Mouse (Mus musculus) cerebral cortex, adult 2 months (tissue): Measurements from ENCODE around the gene Fto.

Experiments
- WGBS: fragments of 180-500 bp; shearing (Covaris S2); methylation state at CpG from one replicate; pipeline ENCODE4 v1.1.7; 2018; 5-methylcytosine and 5-hydroxymethylcytosine counted together

The Fto gene

DNA sequence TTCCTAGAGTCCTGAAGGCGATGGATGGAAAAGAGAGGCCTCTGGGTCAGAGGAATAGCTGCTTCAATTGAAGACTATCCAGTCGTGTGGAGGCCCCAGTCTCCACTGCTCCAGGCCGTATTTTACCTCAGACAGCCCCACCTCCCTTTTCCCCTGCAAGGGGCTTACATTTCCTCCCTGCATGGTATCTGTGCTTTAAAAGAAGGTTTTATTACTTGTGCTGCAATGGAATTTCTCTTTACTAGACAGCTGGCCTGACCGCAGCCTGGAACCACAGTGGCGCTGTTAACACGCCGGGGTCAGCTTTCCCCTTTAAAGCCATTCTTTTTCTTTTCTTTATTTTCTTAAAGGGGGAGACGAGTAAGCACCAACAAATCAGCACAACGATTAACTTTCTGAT, 300.3 kb downstream of the Fto start:
- 88% methylated on average over 9 of the region's 9 CpGs for WGBS

DNA sequence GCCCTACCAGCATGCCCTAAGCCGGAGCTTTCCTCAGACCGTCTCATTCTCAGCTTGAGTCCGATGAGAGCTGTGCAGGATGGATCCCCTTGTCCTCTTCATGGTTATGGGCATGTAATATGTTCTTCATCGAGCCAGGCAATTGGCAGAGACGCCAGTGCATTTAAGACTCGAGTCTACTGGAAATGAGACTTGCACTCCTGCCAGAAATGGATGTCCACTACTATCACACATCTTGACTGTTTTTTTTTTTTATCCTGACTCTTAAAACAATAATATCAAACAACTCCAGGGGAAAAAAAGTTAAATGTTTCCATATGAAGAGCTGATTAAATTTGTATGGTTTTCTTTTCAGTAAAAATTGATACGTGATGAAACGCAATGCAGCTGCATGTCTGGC, 301.9 kb downstream of the Fto start:
- 87% methylated on average over 8 of the region's 8 CpGs for WGBS

DNA sequence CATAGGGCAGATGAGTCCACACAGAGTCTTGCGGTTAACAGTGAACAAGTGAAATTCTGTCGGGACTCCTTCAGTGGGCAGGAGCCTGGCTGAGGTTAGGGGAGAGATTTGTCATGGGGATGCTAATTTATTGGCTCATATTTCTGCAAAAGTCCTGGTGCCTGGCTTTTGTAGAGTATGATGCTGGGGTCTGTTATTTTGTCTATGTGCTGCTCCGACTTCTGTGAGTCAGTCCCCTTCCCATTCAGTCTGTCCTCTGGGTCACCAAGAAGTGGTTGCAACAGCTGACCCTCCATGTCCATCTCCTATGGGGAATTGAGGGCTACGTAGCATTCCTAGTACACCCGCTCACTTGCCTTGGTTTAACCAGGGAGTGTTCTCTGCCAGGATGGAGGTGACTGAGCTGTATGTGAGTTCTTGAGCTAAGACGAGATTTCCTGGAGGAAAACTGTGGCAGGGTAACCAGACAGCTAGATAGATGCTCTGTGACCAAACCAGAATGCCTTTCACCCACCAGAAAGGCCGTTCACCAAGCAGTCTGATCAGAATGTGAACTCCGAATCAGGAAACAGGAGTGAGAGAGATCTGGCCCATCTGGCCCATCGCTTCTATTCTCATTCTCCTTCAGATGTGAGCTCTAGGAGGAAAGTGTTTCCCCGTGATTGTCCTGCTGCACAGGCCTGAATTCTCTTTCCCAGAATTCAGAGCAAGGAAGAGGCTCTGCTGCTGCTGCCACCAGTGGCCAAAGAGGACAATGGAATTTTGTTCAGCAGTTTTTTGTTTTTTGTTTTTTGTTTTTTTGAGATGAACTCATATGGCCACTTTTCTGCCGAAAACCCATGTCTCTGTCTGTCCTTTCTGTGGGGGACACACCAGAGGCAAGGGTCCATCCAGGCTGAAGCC, 302.7 kb downstream of the Fto start:
- 75% methylated on average over 11 of the region's 11 CpGs for WGBS

DNA sequence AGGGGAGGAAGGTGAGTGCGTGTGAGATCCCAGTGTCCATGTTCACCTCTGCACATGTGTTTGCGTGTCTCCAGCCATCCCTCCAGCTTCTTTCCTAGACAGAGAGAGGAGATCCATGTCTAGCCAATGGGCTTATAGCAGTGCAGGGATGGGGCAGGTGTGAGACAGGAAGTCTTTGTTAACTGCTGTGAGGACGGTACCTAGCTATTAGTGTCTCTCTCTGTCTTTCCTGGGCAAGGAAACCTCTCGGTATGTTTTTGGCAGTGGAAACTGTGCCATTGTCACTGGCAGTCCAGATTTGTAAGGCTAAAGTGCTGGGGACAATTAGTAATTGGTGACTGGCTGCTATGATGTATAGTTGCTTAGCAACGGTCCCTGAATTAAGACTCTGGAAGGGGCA, 304.4 kb downstream of the Fto start:
- 73% methylated on average over 5 of the region's 5 CpGs for WGBS

DNA sequence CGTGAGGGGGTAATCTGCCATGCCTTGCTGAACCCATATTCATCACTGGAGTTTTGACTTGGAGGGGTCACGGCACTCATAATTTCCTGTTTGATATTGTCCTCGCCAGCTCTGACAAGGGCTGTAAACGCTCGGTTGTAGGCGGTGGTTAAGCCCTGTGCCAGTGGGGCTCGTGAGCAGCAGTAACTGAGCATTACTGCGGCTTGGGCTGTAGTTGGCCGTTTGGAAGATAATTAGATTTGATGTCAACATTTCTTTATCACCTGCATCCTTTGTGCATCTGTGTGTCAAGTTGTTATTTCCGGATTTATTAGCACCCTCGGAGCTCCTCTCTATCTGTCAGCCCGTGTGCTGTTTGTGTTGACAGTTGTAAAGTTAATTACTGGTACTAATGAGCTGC, 309.4 kb downstream of the Fto start:
- 76% methylated on average over 12 of the region's 12 CpGs for WGBS

DNA sequence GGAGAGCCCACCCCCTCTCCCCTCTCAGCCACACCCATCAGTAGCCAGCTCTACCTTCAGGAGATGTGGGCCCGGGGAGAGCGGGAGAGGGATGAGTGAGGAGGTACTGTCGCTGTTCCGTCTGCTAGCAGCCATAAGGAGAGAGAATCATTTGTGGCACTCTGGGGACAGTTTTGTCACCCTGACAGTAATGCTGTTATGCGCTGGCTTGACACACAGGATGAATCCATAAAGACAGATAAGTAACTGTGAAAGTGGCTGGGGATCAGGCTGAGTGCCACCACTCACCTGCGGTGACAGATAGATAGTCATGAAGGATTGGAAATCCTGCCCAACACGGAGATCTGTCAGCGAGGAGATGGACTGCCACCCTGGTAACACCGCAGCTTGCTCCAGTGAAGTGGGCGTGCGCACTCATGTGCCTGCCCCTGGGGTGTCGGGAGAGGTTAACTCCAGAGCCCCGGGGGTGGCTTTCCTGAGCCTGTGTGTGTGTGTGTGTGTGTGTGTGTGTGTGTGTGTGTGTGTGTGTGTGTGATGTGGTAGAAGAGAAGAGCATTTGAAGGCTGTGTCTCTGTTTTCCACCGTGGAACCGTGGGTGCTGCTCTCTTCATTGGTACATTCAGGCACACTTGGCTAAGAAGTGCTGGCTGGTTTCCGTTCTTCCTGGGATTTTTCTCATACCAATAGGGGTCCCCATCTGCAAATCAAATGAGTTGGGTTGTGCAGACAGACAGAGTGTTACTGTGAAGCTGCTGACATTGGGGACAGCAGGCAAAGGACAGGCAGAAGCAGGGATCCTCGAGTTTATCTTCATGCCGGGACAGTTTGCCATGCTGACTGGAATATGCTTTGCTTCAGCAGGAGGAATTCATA, 312.6 kb downstream of the Fto start:
- 42% methylated on average over 18 of the region's 18 CpGs for WGBS

DNA sequence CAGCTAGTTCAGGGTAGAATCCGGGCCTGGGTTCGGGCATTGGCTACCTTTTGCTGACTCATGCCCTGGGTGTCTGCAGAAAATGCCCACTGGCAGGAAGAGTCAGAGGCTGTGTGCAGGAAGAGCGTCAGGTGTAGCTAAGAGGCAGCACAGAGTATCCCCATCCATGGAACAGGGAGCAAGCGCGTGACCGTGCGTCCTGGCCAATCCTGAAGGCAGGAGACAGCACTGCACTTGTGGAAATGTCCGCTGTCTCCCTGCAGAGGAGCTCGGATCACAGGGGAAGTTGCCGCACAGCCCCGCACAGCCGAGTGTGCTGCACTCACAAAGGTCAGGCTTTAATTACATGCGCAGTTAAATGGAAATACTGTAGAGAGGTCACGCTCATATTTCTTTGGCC, 316.3 kb downstream of the Fto start:
- 69% methylated on average over 14 of the region's 14 CpGs for WGBS

DNA sequence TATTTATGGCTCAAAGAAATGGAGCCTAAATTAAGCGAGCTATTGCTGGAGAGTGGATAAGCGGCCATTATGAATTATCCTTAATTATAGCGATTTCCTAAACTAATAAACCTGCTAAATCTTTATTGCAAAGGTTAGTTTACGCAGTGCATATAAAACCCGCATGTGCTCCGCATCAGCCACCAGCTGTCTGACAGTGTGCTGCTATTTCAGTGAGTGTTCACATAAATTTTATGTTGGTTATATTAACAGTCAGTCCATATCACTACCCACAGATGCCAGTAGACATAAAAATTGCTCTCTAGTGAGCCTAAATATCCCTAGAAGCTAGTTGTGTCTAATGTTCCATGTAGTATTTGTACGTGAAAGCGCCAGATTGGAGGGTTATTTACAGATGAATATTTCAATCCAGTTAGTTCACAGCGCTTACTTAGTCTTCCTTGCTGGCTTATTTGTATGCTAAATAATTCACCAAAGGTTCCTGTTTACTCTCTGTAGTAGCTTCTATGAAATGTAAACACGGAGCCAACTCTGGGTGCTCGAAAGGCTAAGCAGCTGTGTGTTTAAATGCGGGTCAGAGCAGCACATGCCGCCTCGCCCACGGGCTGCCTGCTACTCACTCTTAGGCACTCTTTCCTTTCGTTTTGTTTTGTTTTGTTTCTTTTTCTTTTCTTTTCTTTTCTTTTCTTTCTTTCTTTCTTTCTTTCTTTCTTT, 317.2 kb downstream of the Fto start:
- 41% methylated on average over 16 of the region's 16 CpGs for WGBS

DNA sequence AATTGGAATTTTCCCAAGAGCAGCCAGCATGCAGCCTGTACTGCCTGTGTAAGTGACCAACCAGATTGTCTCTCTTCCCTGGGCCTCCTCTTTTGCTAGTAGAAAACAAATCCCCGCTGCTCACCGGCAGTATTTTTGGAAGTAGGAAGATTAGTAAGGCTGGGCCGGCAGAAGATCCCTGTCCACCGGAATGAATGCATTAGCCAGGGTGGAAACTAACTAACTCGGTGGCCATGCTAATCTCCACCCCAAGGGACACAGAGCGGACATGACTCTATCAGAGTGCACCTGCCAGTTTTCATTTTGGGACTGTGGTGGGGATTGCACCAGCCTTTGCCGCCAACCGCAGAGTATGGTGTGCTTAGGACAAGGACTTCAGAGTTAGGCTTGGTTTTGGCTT, 319.1 kb downstream of the Fto start:
- 85% methylated on average over 8 of the region's 8 CpGs for WGBS

DNA sequence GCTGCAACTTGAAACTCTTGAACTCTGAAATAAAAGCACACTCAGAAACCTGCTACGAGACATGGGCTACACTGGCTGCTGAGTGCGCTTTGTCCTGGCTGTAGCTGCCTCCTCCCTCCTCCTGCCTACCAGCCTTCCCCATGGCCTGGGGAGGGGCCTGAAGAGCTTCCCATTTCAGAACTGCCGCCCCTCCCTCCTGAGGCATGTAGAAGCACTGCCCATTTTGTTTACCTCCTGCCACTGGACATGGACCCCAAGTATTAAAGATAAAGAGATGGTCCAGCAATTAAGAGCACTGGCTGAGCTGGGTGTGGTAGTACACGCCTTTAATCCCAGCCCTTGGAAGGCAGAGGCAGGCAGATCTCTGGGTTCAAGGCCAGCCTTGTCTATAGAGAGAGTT, 322.1 kb downstream of the Fto start:
- 97% methylated on average over 4 of the region's 4 CpGs for WGBS

DNA sequence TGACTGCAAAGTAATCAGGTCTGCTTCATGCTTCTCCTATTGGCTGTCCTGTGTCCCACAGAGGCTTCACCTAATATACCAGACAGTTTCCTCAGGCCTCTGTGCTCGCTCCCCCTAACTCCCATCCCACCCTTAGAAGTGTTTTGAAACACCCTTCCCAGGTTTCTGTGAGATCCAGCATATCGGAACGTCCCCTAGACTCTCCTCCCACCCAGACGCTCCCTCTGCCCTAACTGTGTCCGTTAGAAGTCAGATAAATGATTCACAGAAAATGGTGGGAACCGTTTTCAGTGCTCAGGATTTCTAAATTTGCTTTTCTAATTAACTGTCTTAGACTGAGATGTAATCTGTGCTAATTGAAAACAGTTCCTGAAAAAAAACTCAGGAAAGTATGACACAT, 323.6 kb downstream of the Fto start:
- 85% methylated on average over 6 of the region's 6 CpGs for WGBS

DNA sequence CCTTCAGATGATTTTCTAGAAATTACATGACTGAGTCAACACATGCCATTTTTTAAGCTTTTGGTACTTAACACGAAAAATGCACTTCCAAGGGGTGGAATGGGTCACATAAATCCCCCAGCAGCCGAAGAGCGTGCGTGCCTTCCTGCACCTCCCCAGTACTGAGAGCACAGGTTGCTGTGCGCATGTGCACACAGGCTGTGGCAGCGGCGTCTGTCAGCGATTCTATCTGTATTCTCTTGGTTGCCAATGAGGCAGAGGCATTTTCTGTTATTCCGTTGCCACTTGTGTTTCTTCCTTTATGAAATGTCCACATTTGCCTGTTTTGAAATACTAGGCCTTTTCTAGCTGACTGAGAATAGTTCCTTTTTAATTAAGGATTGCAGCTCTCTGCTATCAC, 324.4 kb downstream of the Fto start:
- WGBS, result 85% methylated on average over 9 of the region's 9 CpGs

DNA sequence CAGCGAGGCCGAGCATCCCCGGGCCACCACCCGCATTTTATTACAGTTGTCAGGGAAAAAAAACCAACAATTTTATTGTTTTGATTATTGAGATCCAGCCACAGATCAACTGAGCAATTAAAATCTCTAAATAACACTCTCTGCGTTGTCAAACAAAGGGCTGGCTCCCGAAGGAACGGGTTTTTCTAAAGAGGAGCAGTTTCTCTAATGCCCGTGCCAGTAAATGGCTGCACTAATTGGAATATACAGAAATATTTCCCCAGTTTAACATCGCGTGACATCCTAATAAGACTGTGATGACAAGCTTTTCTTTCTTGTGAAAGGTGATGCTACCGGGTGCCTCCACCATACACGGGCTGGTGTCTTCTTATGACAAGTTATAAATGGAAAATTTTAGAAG, 324.9 kb downstream of the Fto start:
- 84% methylated on average over 12 of the region's 12 CpGs for WGBS

DNA sequence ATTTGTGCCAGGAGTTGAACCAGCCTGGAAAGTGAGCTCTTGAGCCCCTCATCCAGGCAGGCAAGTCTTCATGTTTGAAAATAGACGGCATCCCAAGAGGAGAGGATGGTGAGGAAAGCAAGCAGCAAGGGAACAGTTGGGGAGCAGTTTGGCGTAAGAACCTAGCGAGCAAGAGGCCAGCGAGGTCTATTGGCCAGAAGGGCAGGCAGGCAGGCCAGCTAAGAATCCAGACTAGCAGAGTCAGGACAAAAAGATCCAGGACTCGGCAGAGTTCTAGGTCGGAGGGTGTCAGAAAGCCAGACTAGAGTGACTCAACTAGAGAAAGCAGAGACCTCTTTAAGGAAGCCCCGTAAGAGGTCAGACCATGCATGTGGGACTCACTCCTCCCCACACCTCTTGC, 327.1 kb downstream of the Fto start:
- 71% methylated on average over 7 of the region's 7 CpGs for WGBS

DNA sequence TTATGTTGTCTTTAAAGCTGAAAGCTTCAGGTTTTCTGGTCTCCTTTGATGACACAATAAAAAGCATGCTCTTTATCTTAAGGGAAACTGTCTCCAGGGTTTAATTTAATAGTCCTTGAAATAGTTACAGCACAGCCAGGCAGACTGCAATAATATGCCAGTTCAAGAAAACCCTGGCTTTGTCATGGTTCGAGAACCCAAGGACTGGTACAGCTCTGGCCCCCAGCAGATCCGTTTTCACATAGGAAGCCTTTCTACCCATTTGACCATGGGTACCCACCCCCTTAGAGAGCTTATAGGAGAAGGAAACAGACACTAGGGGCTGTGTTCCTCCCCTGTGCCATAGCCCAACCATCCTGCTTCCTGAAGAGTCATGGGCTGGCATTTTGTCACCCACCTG, 332.2 kb downstream of the Fto start:
- WGBS, result 79% methylated on average over 2 of the region's 2 CpGs

DNA sequence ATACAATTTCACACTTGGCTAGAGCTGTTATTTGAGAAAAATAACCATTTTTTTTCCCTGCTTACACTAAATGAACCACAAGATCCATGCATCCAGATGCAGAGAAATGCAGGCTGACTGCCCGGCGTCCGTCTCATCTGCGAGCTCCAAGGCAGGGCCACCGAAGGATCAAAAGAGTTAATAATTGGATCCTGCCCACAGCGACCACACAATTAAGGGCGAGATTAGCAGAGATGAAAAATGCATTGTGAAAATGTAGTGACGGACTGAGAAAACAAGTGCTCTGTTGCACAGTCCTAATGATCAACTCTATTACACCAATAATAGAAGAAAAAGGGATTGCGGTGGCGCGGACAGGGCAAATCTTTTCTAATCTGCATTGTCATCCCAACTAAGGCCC, 334.6 kb downstream of the Fto start:
- 86% methylated on average over 11 of the region's 11 CpGs for WGBS

DNA sequence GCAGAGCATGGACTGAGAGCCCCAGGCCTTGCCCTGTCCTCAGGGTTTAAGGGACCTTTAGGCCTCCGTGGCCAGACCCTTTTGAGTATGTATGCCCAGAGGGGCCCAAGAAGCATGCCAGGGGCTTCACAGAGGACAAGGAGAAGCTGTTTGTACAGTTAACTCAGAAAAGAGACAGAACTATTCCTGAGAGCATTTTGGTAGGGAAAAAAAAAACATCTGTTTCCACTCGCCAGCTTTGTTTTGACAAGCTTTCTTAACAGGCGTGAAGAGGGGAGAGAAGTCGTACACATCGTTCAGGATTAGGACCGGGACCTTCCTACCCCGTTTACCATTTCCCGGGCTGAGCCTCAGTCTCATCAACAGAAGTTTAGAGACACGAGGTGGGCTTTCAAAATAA, 335.5 kb downstream of the Fto start:
- 76% methylated on average over 9 of the region's 9 CpGs for WGBS

DNA sequence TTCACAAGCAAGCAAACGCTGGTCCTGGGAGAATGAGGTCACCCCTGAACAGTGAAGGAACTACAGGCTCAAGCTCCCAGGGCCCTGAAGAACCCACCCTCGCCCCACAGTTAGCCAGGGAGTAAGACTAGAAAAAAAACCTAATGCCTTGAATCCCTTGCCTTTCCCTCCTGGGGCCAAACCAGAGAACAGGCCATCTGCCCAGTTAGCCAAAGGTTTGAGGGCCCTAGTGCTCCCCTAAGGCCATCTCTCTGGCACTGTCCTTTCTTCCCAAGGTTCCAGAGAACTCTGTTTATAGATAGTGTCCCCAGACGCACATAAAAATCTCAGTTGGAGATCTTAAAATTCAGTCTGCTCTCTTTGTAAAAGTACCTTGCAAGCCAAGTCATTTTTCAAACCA, 340.2 kb downstream of the Fto start:
- 64% methylated on average over 3 of the region's 3 CpGs for WGBS

DNA sequence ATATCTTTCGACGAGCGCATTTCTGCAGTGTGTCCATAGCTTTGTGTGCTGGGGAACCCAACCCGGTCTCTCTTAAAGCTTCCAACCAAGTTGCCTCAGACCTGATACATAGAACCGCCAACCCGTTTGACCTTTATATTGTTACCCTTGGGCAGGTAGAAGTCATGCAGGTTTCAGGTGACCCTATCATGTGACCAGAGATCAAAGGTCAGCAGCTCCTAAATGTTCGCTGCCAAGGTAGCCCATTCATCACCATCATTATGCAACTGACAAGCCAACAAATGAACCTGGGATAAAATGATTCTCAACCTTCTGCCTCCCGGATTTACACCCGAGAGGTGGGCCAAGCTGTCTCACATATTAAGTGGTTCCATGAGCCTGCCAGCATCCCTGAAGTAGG, 344.1 kb downstream of the Fto start:
- WGBS, result 84% methylated on average over 9 of the region's 9 CpGs

DNA sequence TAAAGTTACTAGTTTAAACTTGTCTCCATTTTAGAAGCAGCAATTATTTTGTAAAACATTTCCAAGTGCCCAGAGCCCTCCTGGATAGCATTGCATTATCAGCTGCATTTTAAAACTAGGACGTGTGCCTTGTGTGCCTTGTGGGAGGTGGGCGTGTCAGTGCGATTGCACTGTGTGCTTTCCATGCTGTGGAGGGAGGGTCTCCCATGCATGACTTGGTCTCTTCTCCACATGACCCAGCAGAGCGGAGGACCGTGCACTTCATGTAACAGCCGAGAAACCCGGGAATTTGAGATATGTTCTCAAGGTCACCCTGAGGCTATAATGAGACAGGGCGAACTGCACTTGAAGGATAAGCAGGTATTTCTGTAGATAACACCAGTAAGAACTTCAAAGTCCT, 347.6 kb downstream of the Fto start:
- WGBS, result 83% methylated on average over 8 of the region's 8 CpGs

DNA sequence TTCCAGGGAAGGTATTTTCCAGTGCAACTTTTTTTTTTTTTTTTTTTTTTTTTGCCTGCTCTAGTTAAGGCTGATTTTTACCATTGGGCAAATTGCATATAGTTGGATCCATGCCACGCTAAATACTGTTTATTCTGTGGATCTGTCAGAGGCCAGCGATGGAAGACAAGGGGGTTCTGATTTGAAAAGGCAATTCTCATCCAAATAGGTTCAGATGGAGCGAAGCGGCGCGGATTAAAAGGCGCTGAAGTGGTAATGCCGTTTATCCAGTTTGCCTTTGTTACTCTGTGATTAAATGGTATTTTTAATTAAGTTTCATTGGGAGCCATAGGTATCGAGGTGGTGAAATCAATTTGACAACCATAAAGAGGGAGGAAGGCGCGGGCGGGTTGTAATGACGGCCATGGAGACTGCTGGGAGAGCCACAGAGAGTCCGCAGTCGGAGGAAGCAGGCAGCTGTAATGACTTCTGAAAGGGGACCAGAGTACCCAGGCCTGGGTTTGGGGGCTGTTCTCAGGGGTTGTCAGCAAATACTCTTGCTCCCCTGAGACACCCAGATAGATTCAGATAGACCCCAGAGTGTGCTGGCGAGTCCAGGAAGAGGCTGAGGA, 356.2 kb downstream of the Fto start:
- WGBS, result 90% methylated on average over 16 of the region's 16 CpGs

DNA sequence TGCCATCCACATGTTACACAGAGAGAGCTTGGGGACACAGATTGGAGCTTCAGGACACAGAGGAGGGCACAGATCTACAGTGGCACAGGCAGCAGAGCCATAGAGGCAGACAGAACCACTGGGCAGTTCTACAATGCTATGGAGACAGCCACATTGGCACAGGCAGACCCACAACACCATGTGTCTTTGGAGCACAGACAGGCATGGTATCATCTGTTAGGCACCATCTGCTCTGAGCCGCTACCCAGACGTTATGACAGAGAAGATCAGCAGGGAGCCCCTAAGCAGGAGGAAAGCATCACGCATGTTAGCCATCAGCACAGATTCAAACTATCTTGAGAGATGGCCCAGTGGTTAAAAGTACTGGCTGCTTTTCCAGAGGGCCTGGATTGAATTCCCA, 363.6 kb downstream of the Fto start:
- 65% methylated on average over 3 of the region's 3 CpGs for WGBS
